Mouse (Mus musculus): ENCODE data around the gene Abhd14a.

GRCm38 (mm10) chr9:106413606-106414005 is 33.9 kb downstream of the Abhd14a start:
- TF ChIP-seq POLR2A (IDR thresholded peaks at IDR 0.05; ENCODE audit: control insufficient read depth, low read depth, low read length): no peak
- no peak for TF ChIP-seq CTCF (IDR thresholded peaks at IDR 0.05; ENCODE audit: control insufficient read depth, insufficient read depth, insufficient replicate concordance, low read depth, low read length)

Measured in testis, adult 2 months (tissue).